13 mouse cellular contexts compared by ENCODE assay signal in genomic region chr9:97162465-97162864, GRCm38 (mm10). TPM values are rescaled to one million over a fixed set of nuclear protein-coding genes. Genes with fewer than 3 reads are reported as not detected.
DNase-seq lines count a peak whose midpoint lies in the region; ATAC-seq and TF ChIP-seq lines count a peak whose summit lies in the region.
"Had no signal": no experiment of that assay in that cellular context is flagged by ENCODE, and none has a peak within 500 bp of the region (broad histone marks: within the 10 kb centered on the region; RNA-seq: fewer than 3 reads in every experiment).

No protein-coding gene starts in this region.

- H3K27ac ChIP-seq in heart, adult 2 months: no peak overlapping the region
- H3K27ac ChIP-seq in midbrain, embryonic 11.5 days (ENCODE audit: low read depth, low read length): no peak overlapping the region
- H3K27ac ChIP-seq in midbrain, embryonic 15.5 days: no peak overlapping the region
- H3K27ac ChIP-seq in stomach, postnatal 0 days (replicated peaks): no peak overlapping the region
- H3K27ac ChIP-seq: forebrain, embryonic 15.5 days had no signal

- no peaks in the 10 kb centered on the region for H3K36me3 ChIP-seq in heart, adult 2 months (ENCODE audit: control insufficient read depth, insufficient read depth, low read length)
- no peaks in the 10 kb centered on the region for H3K36me3 ChIP-seq in midbrain, embryonic 11.5 days (ENCODE audit: control insufficient read depth, insufficient read depth, low read length)
- H3K36me3 ChIP-seq in midbrain, embryonic 15.5 days (replicated peaks): no peaks in the 10 kb centered on the region
- no peaks in the 10 kb centered on the region for H3K36me3 ChIP-seq in stomach, postnatal 0 days (ENCODE audit: control insufficient read depth, insufficient read depth, low read length)
- H3K36me3 ChIP-seq: forebrain, embryonic 15.5 days had no signal

- no peak for DNase-seq in heart, adult 2 months
- DNase-seq in heart, postnatal 4 days: no peak
- DNase-seq in midbrain, embryonic 11.5 days (ENCODE audit: low spot score, missing footprints): peak; percentile 80
- peak; percentile 61 for DNase-seq in brain, embryonic 14.5 days (ENCODE audit: low read depth)
- DNase-seq in stomach, postnatal 0 days (ENCODE audit: low spot score): no peak
- DNase-seq in ovary, postnatal 10 days (ENCODE audit: low spot score): no peak
- no peak for DNase-seq in adrenal gland, postnatal 4 days (ENCODE audit: low spot score in 2 of 2)
- DNase-seq: cerebellum, adult 8-10 months; kidney, postnatal 25 days; right cerebral cortex, adult 18-20 months had no signal

- no peak overlapping the region for H3K9ac ChIP-seq in heart, adult 2 months (ENCODE audit: low read depth, low read length)
- H3K9ac ChIP-seq in midbrain, embryonic 11.5 days (ENCODE audit: low read length): no peak overlapping the region
- H3K9ac ChIP-seq in midbrain, embryonic 15.5 days: no peak overlapping the region
- H3K9ac ChIP-seq in stomach, postnatal 0 days (ENCODE audit: low read length): no peak overlapping the region
- H3K9ac ChIP-seq: forebrain, embryonic 15.5 days had no signal

- no peak for TF ChIP-seq POLR2A in heart, adult 2 months (IDR thresholded peaks at IDR 0.05; ENCODE audit: insufficient read depth, low read depth, low read length)
- no peak for TF ChIP-seq POLR2A in brain, embryonic 14.5 days (IDR thresholded peaks at IDR 0.05; ENCODE audit: borderline replicate concordance, extremely low read depth, insufficient read depth, insufficient read length, poor library complexity, severe bottlenecking)

- WGBS in heart, adult 2 months: 19% methylated on average over 2 of the region's 2 CpGs
- 36% methylated on average over 2 of the region's 2 CpGs for WGBS in midbrain, embryonic 11.5 days
- 31% methylated on average over 2 of the region's 2 CpGs for WGBS in midbrain, embryonic 15.5 days
- WGBS in stomach, postnatal 0 days: 9% methylated on average over 2 of the region's 2 CpGs

- no peak overlapping the region for H3K4me2 ChIP-seq in midbrain, embryonic 11.5 days
- H3K4me2 ChIP-seq in midbrain, embryonic 15.5 days: no peak overlapping the region
- no peak overlapping the region for H3K4me2 ChIP-seq in stomach, postnatal 0 days (replicated peaks; ENCODE audit: low read depth)
- H3K4me2 ChIP-seq: forebrain, embryonic 15.5 days; heart, embryonic 11.5 days had no signal

- H3K27me3 ChIP-seq in heart, adult 2 months (ENCODE audit: control insufficient read depth, insufficient read depth, low read length): no peaks in the 10 kb centered on the region
- no peaks in the 10 kb centered on the region for H3K27me3 ChIP-seq in midbrain, embryonic 11.5 days (ENCODE audit: control insufficient read depth, insufficient read depth, low read length)
- no peaks in the 10 kb centered on the region for H3K27me3 ChIP-seq in midbrain, embryonic 15.5 days (replicated peaks)
- H3K27me3 ChIP-seq in stomach, postnatal 0 days (ENCODE audit: control insufficient read depth, insufficient read depth, low read length): no peaks in the 10 kb centered on the region
- H3K27me3 ChIP-seq: forebrain, embryonic 15.5 days had no signal

- no peaks in the 10 kb centered on the region for H3K9me3 ChIP-seq in midbrain, embryonic 11.5 days (ENCODE audit: control insufficient read depth, low read length)
- H3K9me3 ChIP-seq in midbrain, embryonic 15.5 days: no peaks in the 10 kb centered on the region
- no peaks in the 10 kb centered on the region for H3K9me3 ChIP-seq in stomach, postnatal 0 days (ENCODE audit: control insufficient read depth, low read length)
- H3K9me3 ChIP-seq: forebrain, embryonic 15.5 days had no signal

- peak; percentile 84 for TF ChIP-seq CTCF in heart, adult 2 months (IDR thresholded peaks at IDR 0.05)
- peak; percentile 26; the same call in 1 of the 2 replicates for TF ChIP-seq CTCF in brain, embryonic 14.5 days (IDR thresholded peaks at IDR 0.05; ENCODE audit: borderline replicate concordance, extremely low read depth, insufficient read depth, insufficient read length)
- TF ChIP-seq CTCF in stomach, postnatal 0 days (IDR thresholded peaks at IDR 0.05; ENCODE audit: low read depth): peak; percentile 71

- H3K4me1 ChIP-seq in heart, adult 2 months (ENCODE audit: control insufficient read depth, insufficient read depth, low read length): no peaks in the 10 kb centered on the region
- H3K4me1 ChIP-seq in midbrain, embryonic 11.5 days (ENCODE audit: control insufficient read depth, insufficient read depth, low read length): no peaks in the 10 kb centered on the region
- H3K4me1 ChIP-seq in midbrain, embryonic 15.5 days: no peaks in the 10 kb centered on the region
- H3K4me1 ChIP-seq in stomach, postnatal 0 days (replicated peaks; ENCODE audit: control insufficient read depth, insufficient read depth): no peaks in the 10 kb centered on the region
- H3K4me1 ChIP-seq: forebrain, embryonic 15.5 days had no signal

- intact Hi-C loops in heart, adult 2 months (cut with DNase I): loop anchor here (1.0 to 2.0 kb wide), 2 partner anchors 81 to 246 kb away; no protein-coding TSS in a partner anchor

- no peaks in the 10 kb centered on the region for H3K79me2 ChIP-seq in heart, adult 2 months (replicated peaks; ENCODE audit: control insufficient read depth, insufficient read depth, low read length)

- no peak for TF ChIP-seq EP300 in heart, adult 2 months (IDR thresholded peaks at IDR 0.05; ENCODE audit: insufficient read depth, low read depth, low read length)
- TF ChIP-seq EP300 in stomach, postnatal 0 days (optimal IDR thresholded peaks at IDR 0.05): no peak

- ATAC-seq in midbrain, embryonic 11.5 days (ENCODE audit: low FRiP score): no peak
- no peak for ATAC-seq in midbrain, embryonic 15.5 days (replicated peaks)
- no peak for ATAC-seq in stomach, postnatal 0 days (ENCODE audit: low FRiP score, low TSS enrichment)
- ATAC-seq: forebrain, embryonic 15.5 days had no signal

- no peak overlapping the region for H3K4me3 ChIP-seq in heart, adult 2 months
- no peak overlapping the region for H3K4me3 ChIP-seq in midbrain, embryonic 11.5 days (ENCODE audit: low read depth, low read length)
- H3K4me3 ChIP-seq in midbrain, embryonic 15.5 days: no peak overlapping the region
- H3K4me3 ChIP-seq in stomach, postnatal 0 days (ENCODE audit: low read depth, low read length): no peak overlapping the region
- H3K4me3 ChIP-seq: forebrain, embryonic 15.5 days had no signal

RNA-seq across cellular contexts. Expression of gene Slc25a36, which starts 51.5 kb away (rescaled TPM):
- total RNA-seq in heart, adult 2 months (2021): 10 to 100 TPM; 34.7 to 35.1 TPM
- polyA plus RNA-seq in heart, adult 2 months (2012; rRNA removed): 14.1 and 30.9 TPM in 2 replicates
- 10 to 100 TPM; 51.7 to 51.8 TPM for total RNA-seq in heart, postnatal 4 days (2021)
- polyA plus RNA-seq in midbrain, embryonic 11.5 days (2014; fragmentation: Nextera tagmentation; extraction: Ambion mirVana): 81.4 and 87.4 TPM in 2 replicates
- polyA plus RNA-seq in midbrain, embryonic 15.5 days (2015; fragmentation: Nextera tagmentation; extraction: Ambion mirVana): 68.4 and 76.7 TPM in 2 replicates
- polyA plus RNA-seq in brain, embryonic 14.5 days (2012; rRNA removed): 83.6 and 89.8 TPM in 2 replicates
- 25.3 and 26.3 TPM in 2 replicates for polyA plus RNA-seq in stomach, postnatal 0 days (2015; fragmentation: Nextera tagmentation; extraction: Ambion mirVana)
- total RNA-seq in adrenal gland, postnatal 4 days (2021): 100 to 1,000 TPM; 116 to 123 TPM

Comparison
In these comparisons a context has a peak if more than half of its experiments do, and no peak if none do; other contexts are left out.
1. DNase-seq: peak in midbrain, embryonic 11.5 days (single experiment) and brain, embryonic 14.5 days (single experiment); none in heart, adult 2 months (0 of 2), heart, postnatal 4 days (single experiment), stomach, postnatal 0 days (single experiment), ovary, postnatal 10 days (single experiment) and adrenal gland, postnatal 4 days (0 of 2).
2. CTCF ChIP-seq: peak in every context shown above with its lines; median percentile 84 in heart, adult 2 months; 71 in stomach, postnatal 0 days; 26 in brain, embryonic 14.5 days.